Mouse (Mus musculus) intestine, postnatal 0 days (tissue): ENCODE measurements around the gene Pth1r. TPM values are rescaled to one million over a fixed set of nuclear protein-coding genes. Genes with fewer than 3 reads are reported as not detected.

ENCODE experiments used
- ATAC-seq: fragments of 200-750 bp; cut with Nextera tagmentation; 2 replicates; pipeline ENCODE4 v1.8.0; 2017; ENCODE audit warnings: mild to moderate bottlenecking, moderate TSS enrichment, moderate library complexity
- H3K27ac ChIP-seq: fragments of 300-500 bp; sonication (generic); 2 replicates; pipeline ENCODE4 v1.5.1; 2014; ENCODE audit warnings: mild to moderate bottlenecking, low read depth, low read length, moderate library complexity
- H3K27me3 ChIP-seq: fragments of 300-500 bp; sonication (generic); replicated peaks from 2 replicates; pipeline ENCODE4 v1.6.1; 2014; ENCODE audit warnings: low read length, mixed read lengths; ENCODE audit not compliant: control insufficient read depth, insufficient read depth
- H3K36me3 ChIP-seq: fragments of 300-500 bp; sonication (generic); 2 replicates; pipeline ENCODE4 v1.6.1; 2014; ENCODE audit warnings: mild to moderate bottlenecking, moderate library complexity; ENCODE audit not compliant: control insufficient read depth, insufficient read depth
- H3K4me1 ChIP-seq: fragments of 300-500 bp; sonication (generic); replicated peaks from 2 replicates; pipeline ENCODE4 v1.6.1; 2014; ENCODE audit warnings: antibody characterized with exemption, low read length, mixed read lengths; ENCODE audit not compliant: control insufficient read depth, insufficient read depth
- H3K4me2 ChIP-seq: fragments of 300-500 bp; sonication (generic); replicated peaks from 2 replicates; pipeline ENCODE4 v1.6.1; 2014; ENCODE audit warnings: low read depth, mild to moderate bottlenecking, moderate library complexity
- H3K4me3 ChIP-seq: fragments of 300-500 bp; sonication (generic); 2 replicates; pipeline ENCODE4 v1.5.1; 2014; ENCODE audit warnings: low read depth, low read length
- H3K9ac ChIP-seq: fragments of 300-500 bp; sonication (generic); 2 replicates; pipeline ENCODE4 v1.6.1; 2014; ENCODE audit warnings: mild to moderate bottlenecking, low read depth, low read length
- H3K9me3 ChIP-seq: fragments of 300-500 bp; sonication (generic); 2 replicates; pipeline ENCODE4 v1.6.1; 2016; ENCODE audit warnings: mixed run types; ENCODE audit not compliant: control insufficient read depth
- CTCF ChIP-seq: sonication (generic); IDR thresholded peaks from 2 replicates; pipeline ENCODE4 v1.5.1; 2016; ENCODE audit warnings: low read depth, mild to moderate bottlenecking, control low read depth, antibody characterized with exemption, moderate library complexity
- WGBS: fragments of 180-500 bp; shearing (Covaris S2); extraction: QIAGEN DNeasy Blood & Tissue Kit; methylation state at CpG from one replicate; pipeline ENCODE4 v1.1.7; 2014; 5-methylcytosine and 5-hydroxymethylcytosine counted together
- polyA plus RNA-seq: library from polyadenylated mRNA; unstranded; fragments of >200 nt; fragmentation: Nextera tagmentation; extraction: Ambion mirVana; gene quantifications from 2 replicates; pipeline ENCODE4 v1.2.1, GENCODE M21; 2015

The Pth1r gene
- polyA plus RNA-seq, 1 experiment from 2014 or later: 9.1 TPM

DNA sequence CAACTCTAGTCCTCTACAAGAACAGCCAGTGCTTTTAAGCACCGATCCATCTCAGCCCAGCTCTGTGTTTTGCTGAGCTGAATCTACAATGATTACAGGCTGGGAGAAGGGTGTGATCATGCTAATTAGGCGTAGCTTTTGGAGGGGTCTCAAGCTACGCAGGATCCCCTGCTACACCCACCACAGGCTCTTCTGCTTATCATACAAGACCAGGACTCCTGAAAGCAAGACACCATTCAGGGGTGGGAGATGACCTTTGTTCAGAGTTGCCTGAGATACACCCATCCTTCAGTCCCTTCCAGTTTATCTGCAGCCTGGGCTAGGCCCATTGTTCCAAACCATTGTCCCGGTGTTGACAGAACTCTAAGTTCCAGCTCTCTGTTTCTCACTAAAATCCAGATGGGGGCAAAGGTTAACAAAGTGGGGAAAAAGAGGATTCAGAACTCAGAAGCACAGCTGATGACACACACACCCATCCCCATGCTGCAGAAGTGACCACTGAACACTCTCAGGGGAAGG, 6.0 kb upstream of the Pth1r start:
- H3K4me3 ChIP-seq: no peak overlapping the region
- 75% methylated on average over 4 of the region's 4 CpGs for WGBS

DNA sequence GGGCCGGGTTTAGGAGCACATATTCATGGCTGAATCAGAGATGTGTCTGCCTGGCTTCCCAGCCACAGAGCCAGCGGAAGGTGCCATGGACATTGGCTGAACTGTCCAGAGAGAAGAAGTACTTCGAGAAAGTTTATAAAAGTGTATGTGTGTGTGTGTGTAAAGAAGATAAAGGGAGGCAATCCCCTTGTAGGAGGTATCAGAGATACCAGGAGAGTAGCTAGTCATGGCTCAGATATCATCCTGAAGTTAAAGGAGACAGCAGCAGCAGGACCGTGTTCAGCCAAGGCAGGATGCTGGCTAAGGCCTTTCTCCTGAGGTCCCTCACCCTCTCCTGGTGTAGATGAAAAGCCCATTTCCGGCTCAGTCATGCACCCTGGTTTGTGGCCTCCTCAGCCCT, 4.5 kb upstream of the Pth1r start:
- H3K4me3 ChIP-seq: no peak overlapping the region
- H3K9ac ChIP-seq: no peak overlapping the region
- H3K9me3 ChIP-seq: no peaks in the 10 kb centered on the region
- no peak for TF ChIP-seq CTCF
- H3K36me3 ChIP-seq: no peaks in the 10 kb centered on the region
- 70% methylated on average over 5 of the region's 5 CpGs for WGBS
- H3K27ac ChIP-seq: no peak overlapping the region
- no peak overlapping the region for H3K4me2 ChIP-seq
- H3K27me3 ChIP-seq: no peaks in the 10 kb centered on the region; the same call in 1 of the 2 replicates
- no peaks in the 10 kb centered on the region for H3K4me1 ChIP-seq
- no peak for ATAC-seq

More for the DNA sequence above, 6.0 kb upstream of the Pth1r start:
- Histone ChIP-seq H3K27ac (no peak overlapping the region), H3K27me3 (no peaks in the 10 kb centered on the region; the same call in 1 of the 2 replicates), H3K4me1 (no peaks in the 10 kb centered on the region), H3K36me3 (no peaks in the 10 kb centered on the region), H3K4me2 (no peak overlapping the region), H3K9ac (no peak overlapping the region), H3K9me3 (no peaks in the 10 kb centered on the region)
- ATAC-seq: no peak
- no peak for TF ChIP-seq CTCF

DNA sequence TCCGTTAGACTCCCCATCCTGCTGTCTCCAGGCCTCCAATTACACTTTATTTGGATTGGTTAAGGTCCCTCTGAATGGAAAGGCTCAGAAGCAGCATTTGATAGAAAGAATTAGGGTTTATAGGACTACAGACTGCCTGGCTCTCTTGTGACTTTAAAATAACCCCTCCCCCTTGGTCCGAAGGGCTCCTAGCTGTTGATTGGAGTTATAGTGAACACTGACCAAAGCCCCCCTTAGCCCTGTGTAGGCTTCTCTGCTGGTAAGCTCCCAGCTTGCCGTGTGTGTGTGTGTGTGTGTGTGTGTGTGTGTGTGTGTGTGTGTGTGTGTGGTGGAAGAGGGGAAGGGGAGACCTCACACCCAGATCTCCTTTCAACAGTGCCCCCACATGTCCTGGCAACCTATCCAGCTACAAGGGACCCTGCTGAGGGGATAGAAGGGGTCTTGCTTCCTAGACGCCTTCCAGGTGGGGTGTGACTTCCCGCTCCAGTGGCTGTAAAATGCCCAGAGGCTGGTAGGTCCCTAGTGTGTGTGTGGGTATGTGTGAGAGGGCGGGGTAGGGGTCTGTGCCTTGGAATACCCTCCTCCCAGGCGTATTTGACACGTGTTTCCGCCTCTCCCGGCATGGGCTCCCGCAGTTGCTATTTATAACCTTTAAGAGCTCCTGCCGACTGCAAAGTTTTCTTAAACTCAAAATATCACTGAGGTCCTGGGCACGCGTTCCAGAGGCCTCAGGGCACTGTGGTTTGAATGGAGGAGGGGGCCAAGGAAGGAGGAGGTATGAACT, 3.7 kb upstream of the Pth1r start:
- ATAC-seq: no peak
- Histone ChIP-seq H3K4me1 (no peaks in the 10 kb centered on the region), H3K36me3 (no peaks in the 10 kb centered on the region), H3K4me2 (no peak overlapping the region), H3K9me3 (no peaks in the 10 kb centered on the region), H3K9ac (no peak overlapping the region), H3K27ac (no peak overlapping the region), H3K4me3 (no peak overlapping the region), H3K27me3 (peaks cover 1% of the 10 kb centered on the region; the same call in 1 of the 2 replicates)
- WGBS: 34% methylated on average over 14 of the region's 14 CpGs
- no peak for TF ChIP-seq CTCF

DNA sequence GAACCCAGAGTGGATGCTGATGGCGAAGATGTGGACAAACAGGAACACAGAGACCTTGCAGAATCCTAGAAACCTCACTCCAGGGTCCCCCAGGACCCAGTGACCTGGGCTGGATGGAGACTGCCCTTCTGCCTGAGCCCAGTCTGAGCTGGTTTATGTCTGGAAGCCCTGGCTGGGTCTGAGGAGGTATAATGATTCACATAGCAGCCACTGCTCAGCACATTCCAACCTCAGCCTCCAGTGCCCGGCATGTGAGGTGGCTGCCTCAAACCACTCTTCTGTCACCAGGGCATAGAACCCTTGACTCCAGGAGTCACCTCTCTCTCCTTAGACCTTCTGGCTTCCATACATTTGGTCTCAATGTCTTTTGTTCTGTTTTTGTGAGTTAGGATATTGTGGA, 1.5 kb upstream of the Pth1r start:
- no peak overlapping the region for H3K4me3 ChIP-seq
- 55% methylated on average over 2 of the region's 2 CpGs for WGBS
- H3K27ac ChIP-seq: no peak overlapping the region
- no peak for TF ChIP-seq CTCF
- H3K4me2 ChIP-seq: no peak overlapping the region
- H3K27me3 ChIP-seq: peaks cover 23% of the 10 kb centered on the region
- H3K36me3 ChIP-seq: no peaks in the 10 kb centered on the region
- no peaks in the 10 kb centered on the region for H3K4me1 ChIP-seq
- no peak overlapping the region for H3K9ac ChIP-seq
- ATAC-seq: no peak
- H3K9me3 ChIP-seq: no peaks in the 10 kb centered on the region

DNA sequence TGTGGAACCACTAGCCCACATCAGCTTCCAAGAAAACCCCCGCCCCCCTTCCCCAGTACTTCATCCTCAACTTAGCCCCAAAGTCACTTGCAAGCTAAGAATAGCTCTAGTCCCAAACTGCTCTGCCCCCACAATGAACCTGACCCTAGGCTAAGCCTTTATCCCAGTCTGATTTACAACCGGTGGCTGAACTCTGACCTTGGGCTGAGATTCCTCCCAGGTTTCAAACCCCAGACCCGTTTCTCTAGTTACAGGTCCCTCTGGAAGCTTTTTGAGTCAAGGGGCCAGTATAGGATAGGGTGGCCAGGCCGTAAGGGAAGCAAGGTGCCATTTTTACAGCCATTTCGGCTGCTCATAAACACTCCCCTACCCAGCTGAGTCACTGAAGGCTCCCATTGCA, 707 bp downstream of the Pth1r start:
- Histone ChIP-seq H3K9me3 (no peaks in the 10 kb centered on the region), H3K4me3 (no peak overlapping the region), H3K9ac (no peak overlapping the region), H3K4me2 (no peak overlapping the region), H3K27ac (no peak overlapping the region), H3K4me1 (no peaks in the 10 kb centered on the region), H3K36me3 (no peaks in the 10 kb centered on the region), H3K27me3 (peaks cover 42% of the 10 kb centered on the region)
- TF ChIP-seq CTCF: no peak
- no peak for ATAC-seq
- 51% methylated on average over 5 of the region's 5 CpGs for WGBS

DNA sequence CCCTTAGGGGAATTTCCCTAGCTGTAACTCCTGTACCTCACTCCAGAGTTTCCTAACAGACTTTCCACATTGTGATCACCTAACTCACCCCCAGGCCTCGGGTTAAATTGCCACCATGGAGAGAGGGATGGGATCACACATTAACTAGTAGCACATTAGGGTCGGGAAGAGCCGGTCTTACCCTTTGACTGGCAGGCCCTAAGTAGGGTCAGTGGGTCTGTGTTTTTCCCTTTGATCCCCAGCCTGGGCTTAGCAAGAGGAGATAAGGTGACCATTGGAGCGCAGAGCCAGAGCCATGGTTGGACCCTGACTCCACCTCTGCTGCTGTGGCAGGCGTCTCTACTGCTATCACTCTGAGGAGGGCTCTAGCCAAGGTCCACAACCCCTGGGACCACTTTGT, 1.2 kb downstream of the Pth1r start:
- no peaks in the 10 kb centered on the region for H3K36me3 ChIP-seq
- no peak for TF ChIP-seq CTCF
- no peak overlapping the region for H3K27ac ChIP-seq
- no peak overlapping the region for H3K9ac ChIP-seq
- peaks cover 46% of the 10 kb centered on the region for H3K27me3 ChIP-seq
- ATAC-seq: no peak
- no peak overlapping the region for H3K4me3 ChIP-seq
- no peak overlapping the region for H3K4me2 ChIP-seq
- H3K9me3 ChIP-seq: no peaks in the 10 kb centered on the region
- no peaks in the 10 kb centered on the region for H3K4me1 ChIP-seq
- 44% methylated on average over 5 of the region's 5 CpGs for WGBS
